Comparison of ENCODE assay signal across 8 mouse cellular contexts in the genomic region with DNA sequence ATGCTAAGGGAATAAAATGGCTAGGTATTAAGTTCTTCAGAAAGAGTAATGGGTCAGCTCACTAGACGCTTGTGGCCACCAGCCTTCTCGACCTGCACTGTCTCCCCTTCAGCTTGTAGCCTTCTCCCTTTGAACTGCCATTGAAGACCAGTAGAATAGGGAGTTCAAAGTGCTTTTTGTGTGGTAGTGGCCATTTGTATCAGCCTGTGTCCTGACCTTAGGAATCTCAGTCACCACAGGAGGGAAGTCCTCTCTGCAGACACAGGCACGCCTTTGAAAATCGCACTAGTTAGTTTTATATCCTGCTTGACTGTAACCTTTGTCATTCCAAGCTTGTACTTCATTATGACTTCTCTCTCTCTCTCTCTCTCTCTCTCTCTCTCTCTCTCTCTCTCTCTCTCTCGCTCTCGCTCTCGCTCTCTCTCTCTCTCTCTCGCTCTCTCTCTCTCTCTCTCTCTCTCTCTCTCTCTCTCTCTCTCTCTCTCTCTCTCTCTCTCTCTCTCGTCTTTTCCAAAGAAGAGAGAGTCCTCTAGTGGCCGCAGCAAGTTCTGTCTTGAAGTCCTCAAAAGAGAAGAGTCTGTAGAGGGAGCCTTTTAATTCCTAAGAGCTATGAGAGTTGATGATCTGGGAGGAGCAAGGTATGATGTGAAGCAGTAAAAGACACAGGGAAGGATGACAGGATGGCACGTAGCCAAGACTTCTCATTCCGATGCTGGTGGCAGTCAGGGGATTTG.
A peak's percentile ranks its signal among the peaks of the same experiment; 100 is the strongest.
DNase-seq lines count a peak whose midpoint lies in the region; ATAC-seq and TF ChIP-seq lines count a peak whose summit lies in the region.

No protein-coding gene starts in this region.

- H3K9me3 ChIP-seq in MEL (replicated peaks; ENCODE audit: insufficient read depth, low read length) = no peaks in the 10 kb centered on the region
- no peaks in the 10 kb centered on the region for H3K9me3 ChIP-seq in forebrain, embryonic 14.5 days (replicated peaks; ENCODE audit: control insufficient read depth, low read length)

- H3K79me2 ChIP-seq in MEL (ENCODE audit: control insufficient read depth, insufficient read depth, low read length, poor library complexity) = no peaks in the 10 kb centered on the region

- no peak for TF ChIP-seq POLR2A in MEL (IDR thresholded peaks at IDR 0.05; ENCODE audit: control insufficient read depth in 1 of 2, insufficient read depth in 1 of 2, low read depth in 1 of 2, low read length in 2 of 2, poor library complexity in 1 of 2)

- no peak for TF ChIP-seq EP300 in MEL (IDR thresholded peaks at IDR 0.05; ENCODE audit: low read depth in 1 of 2, low read length in 2 of 2)

- H3K9ac ChIP-seq in MEL (ENCODE audit: control insufficient read depth, low read depth, low read length, poor library complexity, severe bottlenecking) = no peak overlapping the region
- no peak overlapping the region for H3K9ac ChIP-seq in forebrain, embryonic 14.5 days (ENCODE audit: low read length)

- intact Hi-C loops in heart, postnatal 36 days (cut with DNase I) = loop anchor here (10.0 kb wide), 2 partner anchors 661 to 1091 kb away; no protein-coding TSS in a partner anchor

- no peak overlapping the region for H3K4me3 ChIP-seq in MEL (ENCODE audit: control insufficient read depth in 1 of 2, insufficient read depth in 1 of 2, low read depth in 2 of 2, low read length in 2 of 2)
- no peak overlapping the region for H3K4me3 ChIP-seq in forebrain, embryonic 14.5 days (ENCODE audit: low read depth, low read length)

- H3K27me3 ChIP-seq in MEL (ENCODE audit: control insufficient read depth in 1 of 2, insufficient read depth in 2 of 2, low read length in 2 of 2) = no peaks in the 10 kb centered on the region; a peak in 1 of 4 replicates
- no peaks in the 10 kb centered on the region for H3K27me3 ChIP-seq in forebrain, embryonic 14.5 days (replicated peaks; ENCODE audit: control insufficient read depth, insufficient read depth, low read length)

- H3K36me3 ChIP-seq in MEL (ENCODE audit: control insufficient read depth in 1 of 2, insufficient read depth in 2 of 2, low read length in 2 of 2) = no peaks in the 10 kb centered on the region
- no peaks in the 10 kb centered on the region for H3K36me3 ChIP-seq in forebrain, embryonic 14.5 days (ENCODE audit: control insufficient read depth, insufficient read depth, low read length)

- no peaks in the 10 kb centered on the region for H3K4me1 ChIP-seq in MEL (ENCODE audit: control insufficient read depth in 1 of 2, insufficient read depth in 2 of 2, low read length in 2 of 2)
- H3K4me1 ChIP-seq in forebrain, embryonic 14.5 days (ENCODE audit: control insufficient read depth, insufficient read depth, low read length) = no peaks in the 10 kb centered on the region

- peak in 1 of 3 experiments; percentile 17; a peak in 2 of 6 replicates for TF ChIP-seq CTCF in MEL (IDR thresholded peaks at IDR 0.05 in 2 of 3, conservative IDR thresholded peaks at IDR 0.05 in 1 of 3; ENCODE audit: control insufficient read depth in 1 of 3, insufficient read depth in 1 of 3, low read depth in 2 of 3, low read length in 3 of 3, poor library complexity in 1 of 3, severe bottlenecking in 1 of 3)

- DNase-seq in MEL (ENCODE audit: low read depth, low spot score) = no peak
- DNase-seq in cerebellum, adult 11 months = peak; percentile 16
- DNase-seq in forebrain, embryonic 14.5 days (ENCODE audit: low spot score) = peak; percentile 84
- peak; percentile 11 to 12 for DNase-seq in heart, postnatal 36 days
- DNase-seq in kidney, postnatal 4 days = peak; percentile 60 to 71
- peak; percentile 62 for DNase-seq in lung, postnatal 10 days
- peak; percentile 51 for DNase-seq in retina, postnatal 7 days (ENCODE audit: low read depth, low spot score)
- DNase-seq in natural killer cell, adult 2 months (ENCODE audit: low spot score in 2 of 2) = no peak

- H3K4me2 ChIP-seq in forebrain, embryonic 14.5 days (ENCODE audit: low read length) = peak overlapping the region; percentile 19; the same call in 1 of the 2 replicates

- no peak overlapping the region for H3K27ac ChIP-seq in MEL (ENCODE audit: control insufficient read depth, low read depth, low read length)
- H3K27ac ChIP-seq in forebrain, embryonic 14.5 days (ENCODE audit: low read depth, low read length) = no peak overlapping the region

- peak; percentile 87 for ATAC-seq in forebrain, embryonic 14.5 days

- 28% methylated on average over 7 of the region's 12 CpGs for WGBS in forebrain, embryonic 14.5 days

- TF ChIP-seq RAD21 in MEL (IDR thresholded peaks at IDR 0.05; ENCODE audit: low read depth, low read length) = no peak

TF ChIP-seq in MEL, 35 proteins besides CTCF, POLR2A, EP300 and RAD21:
- TF ChIP-seq TCF12 (IDR thresholded peaks at IDR 0.05; ENCODE audit: low read depth, low read length) (no peak), JUND (IDR thresholded peaks at IDR 0.05; ENCODE audit: low read depth, low read length) (0 out of 2 replicates have a peak, but pooled peaks have one; percentile 52)

Comparison
In these comparisons a context has a peak if more than half of its experiments do, and no peak if none do; other contexts are left out.
1. DNase-seq: peak in cerebellum, adult 11 months (single experiment), forebrain, embryonic 14.5 days (single experiment), heart, postnatal 36 days (2 of 2), kidney, postnatal 4 days (2 of 2), lung, postnatal 10 days (single experiment) and retina, postnatal 7 days (single experiment); none in MEL (single experiment) and natural killer cell, adult 2 months (0 of 2).